Mouse (Mus musculus): Measurements from ENCODE around the gene Ifit2.
"Not testable (repeated sequence)": the region's sequence is repeated elsewhere in the genome, so short reads cannot be mapped to it uniquely, and the experiment has no call there.

DNA sequence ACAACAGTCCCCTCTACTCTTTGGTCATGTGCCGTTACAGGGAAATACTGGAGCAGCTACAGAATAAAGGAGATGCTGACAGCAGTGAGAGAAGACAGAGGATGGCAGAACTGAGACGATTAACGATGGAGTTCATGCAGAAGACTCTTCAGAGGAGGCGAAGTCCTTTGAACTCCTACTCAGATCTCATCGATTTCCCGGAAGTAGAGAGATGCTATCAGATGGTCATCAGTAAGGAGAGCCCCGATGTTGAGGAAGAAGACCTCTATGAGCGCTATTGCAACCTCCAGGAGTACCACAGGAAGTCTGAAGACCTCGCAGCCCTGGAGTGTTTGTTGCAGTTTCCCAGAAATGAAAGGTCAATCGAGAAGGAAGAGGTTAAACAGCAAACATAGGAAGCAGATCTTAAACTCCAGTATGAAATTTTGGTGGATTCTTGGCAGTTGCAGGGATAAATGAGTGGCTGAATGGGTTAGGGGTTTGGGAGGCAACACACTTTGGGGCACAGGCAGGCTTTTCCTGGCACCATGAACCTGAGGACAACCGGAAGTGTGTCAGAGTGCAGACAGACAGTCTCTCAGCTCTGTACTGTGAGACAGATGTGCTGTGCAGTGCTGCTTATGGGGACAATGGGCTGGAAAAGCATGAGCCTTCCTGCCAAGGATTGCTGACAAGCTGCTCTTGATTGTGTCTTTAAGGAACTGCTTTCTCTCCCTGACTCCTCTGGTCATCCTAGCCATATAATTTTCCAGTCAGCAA is 61.9 kb downstream of the Ifit2 start:
- TF ChIP-seq HCFC1 (IDR thresholded peaks at IDR 0.05; ENCODE audit: borderline replicate concordance, insufficient read depth, low read length); CHD2 (IDR thresholded peaks at IDR 0.05; ENCODE audit: low read depth, low read length); ZC3H11A (IDR thresholded peaks at IDR 0.05; ENCODE audit: borderline replicate concordance, low read depth, low read length); MAFK (IDR thresholded peaks at IDR 0.05; ENCODE audit: insufficient read depth, low read depth, low read length); ZNF384 (IDR thresholded peaks at IDR 0.05; ENCODE audit: low read depth, low read length): not testable (repeated sequence)
